Mouse (Mus musculus): Measurements from ENCODE around the gene Adam33.
"Not testable (repeated sequence)": the region's sequence is repeated elsewhere in the genome, so short reads cannot be mapped to it uniquely, and the experiment has no call there.

The Adam33 gene

GRCm38 (mm10) chr2:131063404-131063864, at the start of gene Adam33:
Gene Adam33 (minus strand): TSS chr2:131063814.
- no peak for DNase-seq (ENCODE audit: low read depth, low spot score)

GRCm38 (mm10) chr2:131105989-131106388, 42.4 kb upstream of the Adam33 start:
- DNase-seq (ENCODE audit: low read depth, low spot score): no peak

GRCm38 (mm10) chr2:131105061-131105460, 41.4 kb upstream of the Adam33 start:
- DNase-seq (ENCODE audit: low read depth, low spot score): not testable (repeated sequence)

GRCm38 (mm10) chr2:131104021-131104420, 40.4 kb upstream of the Adam33 start:
- DNase-seq (ENCODE audit: low read depth, low spot score): no peak

GRCm38 (mm10) chr2:131101530-131101929, 37.9 kb upstream of the Adam33 start:
- no peak for DNase-seq (ENCODE audit: low read depth, low spot score)

GRCm38 (mm10) chr2:131097087-131097486, 33.5 kb upstream of the Adam33 start:
- DNase-seq (ENCODE audit: low read depth, low spot score): no peak

- DNase-seq (ENCODE audit: low read depth, low spot score): peak; percentile 60
Observed at GRCm38 (mm10) chr2:131096101-131096795, 32.6 kb upstream of the Adam33 start.

- peak; percentile 81 for DNase-seq (ENCODE audit: low read depth, low spot score)
Observed at GRCm38 (mm10) chr2:131094823-131095222, 31.2 kb upstream of the Adam33 start.

- DNase-seq (ENCODE audit: low read depth, low spot score): no peak
Observed at GRCm38 (mm10) chr2:131093577-131093976, 30.0 kb upstream of the Adam33 start.

GRCm38 (mm10) chr2:131090852-131091251, 27.2 kb upstream of the Adam33 start:
- DNase-seq (ENCODE audit: low read depth, low spot score): no peak

GRCm38 (mm10) chr2:131089634-131090033, 26.0 kb upstream of the Adam33 start:
- no peak for DNase-seq (ENCODE audit: low read depth, low spot score)

GRCm38 (mm10) chr2:131088581-131088980, 25.0 kb upstream of the Adam33 start:
- DNase-seq (ENCODE audit: low read depth, low spot score): no peak

- no peak for DNase-seq (ENCODE audit: low read depth, low spot score)
Observed at GRCm38 (mm10) chr2:131086667-131087390, 23.2 kb upstream of the Adam33 start, which contains the start of gene Siglec1. Gene Siglec1 (minus strand): TSS chr2:131086765.

GRCm38 (mm10) chr2:131084206-131084605, 20.6 kb upstream of the Adam33 start:
- DNase-seq (ENCODE audit: low read depth, low spot score): no peak

- no peak for DNase-seq (ENCODE audit: low read depth, low spot score)
Observed at GRCm38 (mm10) chr2:131080507-131080906, 16.9 kb upstream of the Adam33 start.

- DNase-seq (ENCODE audit: low read depth, low spot score): no peak
Observed at GRCm38 (mm10) chr2:131072536-131072935, 8.9 kb upstream of the Adam33 start.

- DNase-seq (ENCODE audit: low read depth, low spot score): no peak
Observed at GRCm38 (mm10) chr2:131067481-131067880, 3.9 kb upstream of the Adam33 start.

- no peak for DNase-seq (ENCODE audit: low read depth, low spot score)
Observed at GRCm38 (mm10) chr2:131066342-131066741, 2.7 kb upstream of the Adam33 start.

GRCm38 (mm10) chr2:131061607-131062006, 2.0 kb downstream of the Adam33 start:
- DNase-seq (ENCODE audit: low read depth, low spot score): no peak

- no peak for DNase-seq (ENCODE audit: low read depth, low spot score)
Observed at GRCm38 (mm10) chr2:131060784-131061183, 2.8 kb downstream of the Adam33 start.

- DNase-seq (ENCODE audit: low read depth, low spot score): no peak
Observed at GRCm38 (mm10) chr2:131059781-131060540, 3.7 kb downstream of the Adam33 start.

- no peak for DNase-seq (ENCODE audit: low read depth, low spot score)
Observed at GRCm38 (mm10) chr2:131059377-131059776, 4.2 kb downstream of the Adam33 start.

All from forelimb bud, embryonic 11.5 days (tissue).